Mouse (Mus musculus): Measurements from ENCODE around the gene Rps6kl1.

DNA sequence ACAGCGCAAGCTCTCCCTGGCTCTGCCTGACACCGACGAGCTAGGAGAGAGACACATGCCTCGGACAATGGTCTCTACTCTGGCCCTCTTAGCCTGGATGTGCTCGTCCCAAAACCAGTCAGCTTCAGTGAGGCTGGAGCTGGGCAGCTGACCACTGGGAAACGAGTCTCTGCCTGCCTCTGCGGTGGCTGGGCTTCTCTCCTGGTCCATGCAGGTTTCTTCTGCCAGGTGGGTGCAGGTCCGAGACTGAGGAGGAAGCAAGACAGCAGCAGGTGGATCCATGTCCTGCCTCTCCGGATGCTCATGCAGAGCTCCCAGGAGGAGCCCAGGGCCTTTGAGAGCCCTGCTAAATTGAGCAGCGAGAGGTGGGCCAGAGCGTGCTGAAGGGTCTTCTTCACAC is 55.9 kb downstream of the Rps6kl1 start:
- TF ChIP-seq CTCF (IDR thresholded peaks at IDR 0.05; ENCODE audit: insufficient read depth, low read length) (no peak), POLR2A (IDR thresholded peaks at IDR 0.05; ENCODE audit: borderline replicate concordance, extremely low read depth, low read depth, low read length) (no peak)

Data from lung, adult 2 months (tissue).